Mouse (Mus musculus) liver, embryonic 16.5 days (tissue): ENCODE measurements around the gene Dusp15. TPM values are rescaled to one million over a fixed set of nuclear protein-coding genes. Genes with fewer than 3 reads are reported as not detected.

Experiments
- ATAC-seq: fragments of 200-750 bp; cut with Nextera tagmentation; 2 replicates; pipeline ENCODE4 v1.8.0; 2017; ENCODE audit warnings: low read depth, mild to moderate bottlenecking, moderate number of reproducible peaks, moderate library complexity
- H3K27ac ChIP-seq: fragments of 300-500 bp; sonication (generic); 2 replicates; pipeline ENCODE4 v1.5.1; 2014; ENCODE audit warnings: mild to moderate bottlenecking, low read length
- H3K27me3 ChIP-seq: fragments of 300-500 bp; sonication (generic); 2 replicates; pipeline ENCODE4 v1.6.1; 2014; ENCODE audit warnings: low read depth, low read length, mixed read lengths; ENCODE audit not compliant: control insufficient read depth, insufficient read depth
- H3K36me3 ChIP-seq: fragments of 300-500 bp; sonication (generic); 2 replicates; pipeline ENCODE4 v1.6.1; 2014; ENCODE audit warnings: mild to moderate bottlenecking; ENCODE audit not compliant: control insufficient read depth, insufficient read depth
- H3K4me1 ChIP-seq: fragments of 300-500 bp; sonication (generic); 2 replicates; pipeline ENCODE4 v1.6.1; 2014; ENCODE audit warnings: low read depth, low read length, mixed read lengths; ENCODE audit not compliant: control insufficient read depth
- H3K4me2 ChIP-seq: fragments of 300-500 bp; sonication (generic); 2 replicates; pipeline ENCODE4 v1.6.1; 2014; ENCODE audit warnings: low read depth, low read length, mixed read lengths
- H3K4me3 ChIP-seq: fragments of 300-500 bp; sonication (generic); 2 replicates; pipeline ENCODE4 v1.5.1; 2014; ENCODE audit warnings: low read depth, mild to moderate bottlenecking, low read length
- H3K9ac ChIP-seq: fragments of 300-500 bp; sonication (generic); 2 replicates; pipeline ENCODE4 v1.6.1; 2014; ENCODE audit warnings: low read depth, low read length
- H3K9me3 ChIP-seq: fragments of 300-500 bp; sonication (generic); replicated peaks from 2 replicates; pipeline ENCODE4 v1.6.1; 2016; ENCODE audit warnings: low read length; ENCODE audit not compliant: control insufficient read depth
- WGBS: fragments of 180-500 bp; shearing (Covaris S2); extraction: QIAGEN DNeasy Blood & Tissue Kit; methylation state at CpG from one replicate; pipeline ENCODE4 v1.1.7; 2014; ENCODE audit not compliant: insufficient replicate concordance; 5-methylcytosine and 5-hydroxymethylcytosine counted together
- polyA plus RNA-seq: library from polyadenylated mRNA; unstranded; fragments of >200 nt; fragmentation: Nextera tagmentation; extraction: Ambion mirVana; gene quantifications from 2 replicates; pipeline ENCODE4 v1.2.1, GENCODE M21; 2015

Dusp15 gene
- not detected in 2 replicates for polyA plus RNA-seq

DNA sequence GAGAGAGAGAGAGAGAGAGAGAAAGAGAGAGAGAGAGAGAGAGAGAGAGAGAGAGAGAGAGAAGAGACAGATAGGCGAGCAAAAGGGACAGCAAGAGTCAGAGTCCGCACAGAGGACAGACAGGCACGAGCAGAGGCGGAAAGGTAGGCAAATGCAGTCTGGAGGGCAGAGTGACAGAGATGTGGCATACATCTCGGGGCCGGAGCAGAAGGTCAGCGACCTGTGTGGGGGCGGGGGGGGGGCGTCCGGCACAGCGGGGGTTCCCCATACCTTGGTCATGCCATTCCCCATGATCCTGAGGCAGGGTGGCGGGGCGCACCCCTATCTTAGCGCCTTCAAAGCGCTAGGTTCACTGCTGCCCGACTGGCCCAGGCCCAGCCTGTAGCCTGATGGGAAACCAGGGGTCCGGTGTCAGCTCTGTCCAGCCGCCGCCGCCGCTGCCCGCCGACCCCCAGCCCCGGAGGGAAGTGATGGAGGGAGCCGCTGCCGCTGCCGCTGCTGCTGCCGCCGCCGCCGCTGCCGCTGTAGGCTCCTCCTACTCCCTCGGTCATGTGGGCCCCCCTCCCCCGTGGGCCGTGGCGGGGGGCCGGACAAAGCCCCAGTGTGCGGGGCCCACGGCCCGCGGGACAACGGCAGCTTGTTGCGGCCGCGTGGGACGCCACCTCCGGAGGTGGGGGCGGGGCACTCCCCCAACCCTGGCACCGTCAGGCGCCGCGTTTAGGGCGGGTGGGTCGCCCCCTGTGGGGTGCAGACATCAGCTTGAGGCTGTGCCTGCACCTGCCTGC, at the start of gene Dusp15:
Dusp15 (minus strand) TSS at position 634 of the 785 bp plus-strand sequence.
- no peaks in the 10 kb centered on the region for H3K4me1 ChIP-seq
- peaks cover 32% of the 10 kb centered on the region for H3K27me3 ChIP-seq
- WGBS = 2% methylated on average over 40 of the region's 54 CpGs
- peak within 1 kb of the TSS; percentile 71 for H3K4me2 ChIP-seq
- no peak for ATAC-seq
- no peak within 1 kb of the TSS for H3K27ac ChIP-seq
- H3K9ac ChIP-seq = 0 out of 2 replicates have a peak within 1 kb of the TSS, but pooled peaks have one; percentile 28
- peak within 1 kb of the TSS; percentile 57 for H3K4me3 ChIP-seq
- H3K9me3 ChIP-seq = no peaks in the 10 kb centered on the region
- no peaks in the 10 kb centered on the region for H3K36me3 ChIP-seq

DNA sequence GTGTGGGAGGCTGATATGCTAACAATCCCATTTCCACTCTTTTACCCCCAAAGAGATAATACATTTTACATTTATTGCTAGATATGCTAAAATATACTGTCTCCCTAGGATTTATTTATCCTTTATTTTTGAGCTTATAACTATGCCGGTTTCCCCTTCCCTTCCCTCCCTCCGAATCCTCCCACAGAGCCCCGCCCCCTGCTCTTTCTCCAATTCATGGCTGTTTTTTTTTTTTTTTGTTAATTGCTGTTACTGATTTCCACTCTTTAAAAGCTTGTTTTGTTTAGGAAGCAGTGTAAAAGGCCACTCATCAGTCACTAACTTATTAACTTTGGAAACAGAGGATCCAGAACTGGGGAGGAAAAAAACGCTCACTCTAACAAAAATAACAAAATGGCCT, 45.5 kb upstream of the Dusp15 start:
- 57% methylated on average over 4 of the region's 4 CpGs for WGBS
- no peak for ATAC-seq
- H3K4me3 ChIP-seq = no peak overlapping the region

DNA sequence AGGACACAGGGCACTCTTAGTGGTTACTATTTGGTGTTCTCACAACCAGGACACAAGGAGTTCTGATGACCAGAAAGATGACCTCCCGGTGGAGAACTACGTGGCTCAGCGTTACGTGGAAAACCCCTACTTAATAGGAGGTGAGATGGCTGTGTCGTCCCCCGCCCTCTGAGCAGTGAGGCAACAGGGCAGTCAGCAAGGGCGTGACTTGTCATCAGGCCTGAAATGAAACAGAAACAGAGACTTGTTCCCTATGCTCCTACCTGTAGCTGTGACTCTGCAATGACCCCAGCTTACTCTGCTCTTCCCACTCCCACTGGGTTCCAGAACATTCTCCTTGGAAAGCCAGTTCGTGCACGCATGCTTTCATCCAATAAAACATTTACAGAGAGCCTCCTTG, 40.0 kb upstream of the Dusp15 start:
- H3K27ac ChIP-seq = no peak overlapping the region
- no peaks in the 10 kb centered on the region for H3K27me3 ChIP-seq
- no peaks in the 10 kb centered on the region for H3K36me3 ChIP-seq
- no peak overlapping the region for H3K4me3 ChIP-seq
- no peak overlapping the region for H3K4me2 ChIP-seq
- no peaks in the 10 kb centered on the region for H3K9me3 ChIP-seq
- no peak for ATAC-seq
- WGBS = 69% methylated on average over 9 of the region's 9 CpGs
- H3K9ac ChIP-seq = no peak overlapping the region
- H3K4me1 ChIP-seq = no peaks in the 10 kb centered on the region

More for the DNA sequence above, 45.5 kb upstream of the Dusp15 start:
- H3K4me1 ChIP-seq = no peaks in the 10 kb centered on the region
- no peaks in the 10 kb centered on the region for H3K9me3 ChIP-seq
- no peak overlapping the region for H3K4me2 ChIP-seq
- H3K27me3 ChIP-seq = no peaks in the 10 kb centered on the region
- H3K9ac ChIP-seq = no peak overlapping the region
- H3K27ac ChIP-seq = no peak overlapping the region
- H3K36me3 ChIP-seq = no peaks in the 10 kb centered on the region

DNA sequence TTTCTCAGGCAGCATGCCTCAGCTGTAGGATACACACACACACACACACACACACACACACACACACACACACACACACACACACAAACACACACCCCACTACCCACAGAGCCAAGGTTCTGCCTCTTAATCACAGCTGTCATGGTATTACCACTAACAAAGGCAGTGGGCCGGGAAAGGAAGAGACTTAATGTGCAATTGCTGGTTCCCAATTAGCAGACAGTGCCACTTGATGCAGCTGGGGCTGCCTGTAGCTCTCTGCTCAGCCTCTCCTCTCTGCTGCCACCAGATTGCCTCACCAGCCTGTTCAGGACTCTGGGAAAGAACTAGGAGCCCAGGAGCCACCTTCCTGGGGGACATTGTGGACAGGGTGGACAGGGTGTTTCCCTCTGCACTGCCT, 34.1 kb upstream of the Dusp15 start:
- H3K4me3 ChIP-seq = no peak overlapping the region
- no peaks in the 10 kb centered on the region for H3K4me1 ChIP-seq
- no peaks in the 10 kb centered on the region for H3K27me3 ChIP-seq
- H3K36me3 ChIP-seq = no peaks in the 10 kb centered on the region
- no peaks in the 10 kb centered on the region for H3K9me3 ChIP-seq
- WGBS = 36% methylated on average over 1 of the region's 1 CpGs
- no peak overlapping the region for H3K9ac ChIP-seq
- H3K27ac ChIP-seq = no peak overlapping the region
- no peak overlapping the region for H3K4me2 ChIP-seq
- ATAC-seq = no peak

DNA sequence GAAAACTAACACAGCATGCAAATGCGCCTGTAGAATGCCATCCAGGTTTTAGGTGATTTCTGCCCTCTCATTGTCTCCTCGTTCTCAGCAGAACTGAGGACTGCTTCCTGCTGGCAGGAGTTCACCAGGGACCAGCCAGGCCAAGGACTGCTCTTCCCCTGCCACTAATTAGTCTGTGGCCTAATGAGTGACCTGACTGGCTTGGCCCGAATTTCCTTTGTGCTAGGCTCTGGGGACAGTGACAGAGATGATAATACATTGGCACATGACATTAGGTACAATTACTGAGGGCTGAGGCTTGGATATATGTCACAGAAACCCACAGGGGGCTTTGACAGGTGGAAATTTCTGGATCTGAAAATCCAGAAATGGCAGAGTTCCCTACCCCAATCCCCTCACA, 25.5 kb upstream of the Dusp15 start:
- Histone ChIP-seq H3K27ac (no peak overlapping the region), H3K36me3 (no peaks in the 10 kb centered on the region), H3K9me3 (no peaks in the 10 kb centered on the region), H3K27me3 (no peaks in the 10 kb centered on the region), H3K4me1 (no peaks in the 10 kb centered on the region), H3K4me3 (no peak overlapping the region), H3K4me2 (no peak overlapping the region), H3K9ac (no peak overlapping the region)
- ATAC-seq = no peak
- 44% methylated on average over 3 of the region's 3 CpGs for WGBS

DNA sequence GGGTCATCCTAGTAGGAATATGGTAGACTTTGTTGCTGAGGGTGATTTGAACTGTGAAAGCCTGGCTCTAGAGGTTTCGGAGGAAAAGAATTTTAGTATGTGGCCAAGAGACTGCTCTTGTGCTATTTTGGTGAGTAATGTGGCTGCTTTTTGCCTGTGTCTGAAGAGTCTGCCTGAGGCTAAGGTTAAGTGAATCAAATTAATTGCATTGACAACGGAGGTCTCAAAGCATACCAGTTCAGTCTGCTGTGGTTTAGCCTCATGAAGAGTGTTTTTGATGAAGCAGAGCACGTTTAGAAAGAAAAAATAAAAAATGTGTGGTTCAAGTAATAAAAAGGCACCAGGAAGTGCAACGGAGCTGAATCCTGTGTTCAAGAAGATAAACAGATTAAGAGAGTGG, 14.1 kb upstream of the Dusp15 start:
- ATAC-seq = no peak
- Histone ChIP-seq H3K4me2 (no peak overlapping the region), H3K9ac (no peak overlapping the region), H3K27me3 (peaks cover 5% of the 10 kb centered on the region), H3K9me3 (no peaks in the 10 kb centered on the region), H3K36me3 (no peaks in the 10 kb centered on the region), H3K4me1 (no peaks in the 10 kb centered on the region), H3K4me3 (no peak overlapping the region), H3K27ac (no peak overlapping the region)
- 43% methylated on average over 4 of the region's 4 CpGs for WGBS

DNA sequence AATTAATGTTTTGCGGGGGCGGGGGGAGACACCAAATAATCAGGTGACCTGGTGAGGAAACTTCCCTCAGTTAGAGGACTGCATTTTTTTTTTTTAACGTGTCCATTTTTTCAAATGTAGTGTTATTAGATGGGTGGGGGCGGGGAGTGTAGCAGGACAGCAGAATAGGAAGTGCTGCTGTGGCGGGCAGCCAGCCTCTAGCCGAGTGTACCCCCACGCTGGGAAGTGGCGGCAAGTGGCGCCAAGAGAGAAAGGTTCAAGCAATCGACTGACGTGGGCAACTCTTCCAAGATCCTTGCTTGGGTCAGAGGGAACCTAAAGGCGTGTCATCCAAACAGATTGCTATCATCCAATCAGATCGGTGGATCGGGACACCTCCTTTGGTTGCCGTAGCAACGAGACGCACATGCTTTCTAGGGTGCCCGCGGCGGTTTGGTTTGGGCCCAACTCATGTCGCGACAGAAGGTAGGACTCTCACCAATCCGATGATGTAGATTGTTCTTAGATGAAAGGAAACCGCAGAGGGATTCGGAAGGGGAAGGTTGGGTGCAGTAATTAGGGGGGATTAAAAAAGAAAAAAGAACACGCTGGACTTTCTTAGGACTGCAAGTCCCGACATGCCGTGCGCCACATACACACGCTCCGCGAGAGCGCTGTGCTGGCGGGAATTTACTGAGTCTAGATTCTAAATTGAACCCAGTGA, 10.7 kb upstream of the Dusp15 start, which contains the start of gene Ttll9:
Ttll9 (plus strand) TSS at position 395 of the 703 bp plus-strand sequence.
- Histone ChIP-seq H3K9me3 (no peaks in the 10 kb centered on the region), H3K9ac (no peak within 1 kb of the TSS), H3K4me2 (peak within 1 kb of the TSS; percentile 62), H3K27ac (no peak within 1 kb of the TSS), H3K4me3 (peak within 1 kb of the TSS; percentile 52), H3K4me1 (no peaks in the 10 kb centered on the region), H3K27me3 (peaks cover 5% of the 10 kb centered on the region), H3K36me3 (no peaks in the 10 kb centered on the region)
- WGBS = under 1% methylated on average over 34 of the region's 34 CpGs
- ATAC-seq = peak; percentile 68

DNA sequence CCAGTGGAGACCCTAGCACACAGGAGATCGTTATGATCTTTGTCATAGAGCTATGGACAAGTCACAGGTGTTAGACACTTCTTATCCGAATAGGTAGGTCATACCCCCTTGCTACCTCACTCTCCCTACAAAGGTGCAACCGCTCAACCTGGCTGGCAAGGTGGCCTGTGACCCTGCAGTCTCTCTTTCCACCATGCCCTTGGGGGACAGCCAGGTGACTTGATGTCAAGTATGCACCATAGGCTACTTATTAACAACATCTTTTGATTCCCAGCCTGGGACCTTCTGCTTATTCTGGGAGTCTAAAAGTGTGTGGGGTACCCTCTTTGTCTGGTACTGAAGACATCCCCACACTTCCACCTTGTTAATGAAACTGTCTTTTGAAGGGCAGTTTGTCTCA, 6.6 kb upstream of the Dusp15 start:
- H3K4me2 ChIP-seq = no peak overlapping the region
- no peak overlapping the region for H3K9ac ChIP-seq
- 43% methylated on average over 3 of the region's 3 CpGs for WGBS
- peaks cover 4% of the 10 kb centered on the region for H3K27me3 ChIP-seq
- no peak for ATAC-seq
- H3K4me3 ChIP-seq = no peak overlapping the region
- H3K36me3 ChIP-seq = no peaks in the 10 kb centered on the region
- H3K9me3 ChIP-seq = no peaks in the 10 kb centered on the region
- H3K27ac ChIP-seq = no peak overlapping the region
- H3K4me1 ChIP-seq = no peaks in the 10 kb centered on the region
